Mouse (Mus musculus) cerebellum, postnatal 4 days (tissue): Measurements from ENCODE around the gene Scml2.
"Not testable (repeated sequence)": the region's sequence is repeated elsewhere in the genome, so short reads cannot be mapped to it uniquely, and the experiment has no call there.

Experiments used
- DNase-seq, 2 experiments: peaks; one replicate each; pipeline ENCODE4 v3.0.0; 2022; ENCODE audit warnings: low spot score in 2 of 2, mixed read lengths in 1 of 2

Gene Scml2

GRCm38 (mm10) chrX:161116893-161117292 lies at the start of gene Scml2:
Gene Scml2, plus strand, starts transcription at chrX:161117193.
- DNase-seq = not testable (repeated sequence)

DNA sequence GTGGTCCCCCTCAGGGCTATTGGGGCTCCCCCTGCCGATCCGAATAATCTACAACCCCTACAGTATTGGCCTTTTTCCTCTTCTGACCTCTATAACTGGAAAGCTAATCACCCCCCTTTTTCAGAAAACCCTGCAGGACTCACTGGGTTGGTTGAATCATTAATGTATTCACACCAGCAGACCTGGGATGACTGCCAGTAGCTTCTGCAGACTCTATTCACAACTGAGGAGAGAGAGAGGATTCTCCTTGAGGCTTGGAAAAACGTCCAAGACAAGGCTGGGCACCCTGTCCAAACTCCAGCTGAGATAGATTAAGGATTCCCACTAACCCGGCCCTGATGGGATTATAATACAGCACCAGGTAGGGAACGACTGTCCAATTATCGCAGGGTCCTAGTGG lies 41.4 kb upstream of the Scml2 start:
- DNase-seq = peak in 1 of 2 experiments; percentile 7

GRCm38 (mm10) chrX:161162314-161163068 lies 45.5 kb downstream of the Scml2 start:
- DNase-seq = peak; percentile 32 to 49

DNA sequence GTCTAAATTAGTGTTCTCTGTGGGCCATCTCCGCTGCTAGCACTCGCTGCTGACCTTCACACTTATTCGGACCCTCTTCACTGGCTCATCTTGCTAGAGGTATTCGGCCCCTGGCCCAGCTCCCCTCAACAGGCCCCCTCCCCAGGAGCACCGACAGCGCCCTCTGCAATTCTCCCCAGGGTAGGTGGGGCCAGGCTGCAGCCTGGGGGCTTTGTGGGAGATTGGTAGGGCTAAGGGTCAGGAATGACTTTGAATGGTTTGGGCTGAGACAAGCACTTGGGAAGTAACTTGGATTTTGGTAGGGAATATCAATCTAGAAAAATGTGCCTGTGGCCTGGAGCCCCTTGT lies 46.0 kb downstream of the Scml2 start:
- DNase-seq = no peak

GRCm38 (mm10) chrX:161287156-161287555 lies 170.2 kb downstream of the Scml2 start, which contains the start of gene Gm15262:
Gene Gm15262, plus strand, starts transcription at chrX:161287456.
- not testable (repeated sequence) for DNase-seq
